Mouse (Mus musculus) retina, embryonic 14.5 days (tissue): ENCODE results near the gene Ano6.

ENCODE experiments used
- DNase-seq: peaks from one replicate; pipeline ENCODE4 v3.0.0-alpha.2; 2015; ENCODE audit warnings: low spot score

Ano6 gene

DNA sequence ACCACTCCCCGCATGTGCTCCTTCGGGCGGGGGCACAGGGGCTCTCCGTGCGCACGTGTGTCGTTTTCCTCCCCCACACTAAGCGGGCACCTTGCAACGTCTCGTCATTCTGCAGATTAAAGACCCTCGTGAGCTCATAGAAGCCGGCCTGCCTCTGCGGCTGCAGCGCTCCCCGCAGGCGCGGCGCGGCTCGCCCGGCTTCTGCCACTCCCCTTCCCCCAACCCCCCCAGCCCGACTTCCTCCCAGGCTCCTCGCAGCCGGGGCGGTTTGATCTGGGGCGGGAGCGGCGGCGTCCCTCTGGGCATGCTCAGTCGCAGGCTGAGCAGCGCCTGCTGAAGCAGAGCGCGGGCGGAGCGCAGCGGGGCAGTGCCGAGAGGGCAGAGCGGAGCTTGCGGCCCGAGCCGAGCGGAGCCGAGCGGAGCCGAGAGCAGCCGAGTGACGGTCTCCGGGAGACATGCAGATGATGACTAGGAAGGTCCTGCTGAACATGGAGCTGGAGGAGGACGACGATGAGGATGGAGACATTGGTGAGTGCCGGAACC lies at the start of gene Ano6:
Gene Ano6, plus strand, starts transcription at position 315 of the 543 bp plus-strand sequence.
- DNase-seq = peak; percentile 89

DNA sequence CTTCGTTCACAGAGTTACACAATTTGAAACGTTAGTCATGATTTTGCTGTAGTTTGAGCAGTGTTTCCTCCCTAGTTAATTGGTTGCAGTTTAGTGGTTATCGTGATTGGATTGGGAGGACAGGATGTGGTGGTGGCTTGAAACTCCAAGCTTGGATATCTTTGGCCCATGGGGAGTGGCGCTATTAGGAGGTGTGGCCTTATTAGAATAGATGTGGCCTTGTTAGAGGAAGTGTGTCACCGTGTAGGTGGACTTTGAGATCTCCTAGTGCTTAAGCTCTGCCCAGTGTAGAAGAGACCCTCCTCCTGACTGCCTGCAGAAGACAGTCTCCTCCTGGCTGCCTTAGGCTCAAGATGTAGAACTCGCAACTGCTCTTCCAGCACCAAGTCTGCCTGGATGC lies 47.7 kb upstream of the Ano6 start:
- DNase-seq = no peak

DNA sequence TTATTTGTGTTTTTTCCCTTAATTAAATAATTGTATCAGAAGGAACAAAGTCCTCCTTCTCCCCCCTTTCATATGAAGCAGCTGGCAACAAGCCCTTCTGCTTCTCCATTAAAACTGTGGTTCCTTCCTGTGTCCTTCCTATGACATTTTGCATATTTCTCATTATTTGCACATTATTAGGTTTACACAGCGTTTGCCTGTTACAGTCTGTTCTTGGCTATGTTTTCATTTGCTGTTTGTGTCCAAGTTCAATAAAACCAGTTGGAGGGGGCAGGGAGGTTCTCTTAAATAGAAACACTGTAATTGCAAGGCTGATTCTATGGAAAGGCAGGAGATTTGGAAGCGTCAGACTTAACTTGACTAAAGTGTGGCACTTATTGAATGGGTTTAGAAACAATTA lies 46.8 kb upstream of the Ano6 start:
- no peak for DNase-seq

- no peak for DNase-seq
These were observed 45.1 kb upstream of the Ano6 start for GRCm38 (mm10) chr15:95745346-95746106.

DNA sequence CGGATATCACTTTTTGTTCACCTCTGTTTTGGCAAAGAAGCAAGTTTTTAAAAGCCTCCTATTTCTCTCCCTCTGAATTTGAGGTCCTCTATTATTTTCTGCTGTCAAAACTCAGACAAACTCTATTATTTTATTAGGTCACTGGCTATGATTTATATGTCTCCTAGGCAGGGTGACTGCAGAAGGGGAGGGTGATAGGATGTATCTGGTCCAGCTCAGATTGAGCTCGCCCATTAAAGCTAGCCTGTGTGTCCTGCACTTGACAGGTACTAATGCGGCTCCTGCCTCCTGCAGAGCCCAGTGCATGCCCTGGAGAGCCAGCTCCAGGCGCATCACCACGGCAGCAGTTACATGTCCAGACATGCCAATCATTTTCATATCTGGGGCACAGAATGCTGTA lies 44.1 kb upstream of the Ano6 start:
- DNase-seq = peak; percentile 43

DNA sequence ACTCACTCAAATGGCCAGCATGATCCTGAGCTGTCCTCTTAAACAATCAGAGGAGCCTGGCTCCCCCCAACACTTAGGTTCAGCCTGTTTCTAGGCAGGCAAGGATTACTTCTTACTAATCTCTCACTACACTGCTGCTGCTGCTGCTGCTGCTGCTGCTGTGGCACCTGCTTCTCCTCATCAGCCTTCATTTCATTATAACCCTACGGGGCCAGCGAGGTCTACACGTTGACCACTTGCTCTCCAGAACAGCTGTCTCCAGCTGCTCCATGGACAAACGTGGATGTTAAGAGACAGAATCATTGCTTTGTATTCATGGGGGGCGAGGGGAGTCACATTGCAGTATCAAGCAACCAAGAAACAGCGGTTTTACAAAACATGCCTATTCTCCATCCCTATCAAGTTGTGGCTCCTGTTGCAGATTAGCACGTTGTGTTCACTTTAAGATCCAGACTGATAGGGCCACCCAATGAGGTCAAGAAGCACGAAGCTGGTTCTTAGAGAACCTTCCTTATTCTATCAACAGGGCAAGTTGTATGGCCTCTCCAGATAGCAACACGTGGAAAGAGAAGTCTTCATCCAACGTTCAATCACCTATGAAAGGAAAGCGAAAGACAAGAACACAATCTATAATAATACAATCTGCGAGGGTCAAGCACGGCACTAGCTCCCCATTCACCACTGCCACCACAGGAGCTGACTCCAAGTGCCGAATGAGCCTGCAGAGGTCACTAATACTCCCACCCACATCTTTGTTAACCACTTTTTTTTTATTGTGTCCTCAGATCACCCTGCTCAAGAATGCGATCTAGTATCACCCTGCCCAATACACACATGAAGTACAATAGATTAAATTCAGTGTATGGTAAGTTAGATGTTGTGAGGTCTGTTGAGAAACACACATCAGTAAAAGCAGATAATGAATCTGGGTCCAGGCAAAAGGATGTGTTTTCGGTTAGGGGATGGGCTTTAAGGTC lies 43.4 kb upstream of the Ano6 start:
- no peak for DNase-seq

DNA sequence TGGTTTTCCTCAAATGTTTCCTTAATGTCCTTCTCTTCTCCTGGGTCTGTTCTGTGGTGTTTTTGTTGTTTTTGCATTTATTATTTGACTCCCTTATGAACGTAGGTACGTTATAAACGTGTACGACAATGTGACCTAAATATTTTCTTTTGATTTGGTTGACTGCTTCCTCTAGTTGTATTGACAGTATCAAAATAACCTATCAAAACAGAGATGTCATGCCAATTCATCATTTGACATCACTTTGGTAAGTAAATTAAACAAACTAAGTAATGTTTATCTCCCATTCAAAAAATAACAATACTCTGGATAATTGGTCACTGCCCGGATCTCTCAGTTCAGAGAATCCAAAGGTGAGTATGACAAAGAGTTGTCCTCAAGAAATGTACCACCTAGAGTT lies 41.4 kb upstream of the Ano6 start:
- no peak for DNase-seq

DNA sequence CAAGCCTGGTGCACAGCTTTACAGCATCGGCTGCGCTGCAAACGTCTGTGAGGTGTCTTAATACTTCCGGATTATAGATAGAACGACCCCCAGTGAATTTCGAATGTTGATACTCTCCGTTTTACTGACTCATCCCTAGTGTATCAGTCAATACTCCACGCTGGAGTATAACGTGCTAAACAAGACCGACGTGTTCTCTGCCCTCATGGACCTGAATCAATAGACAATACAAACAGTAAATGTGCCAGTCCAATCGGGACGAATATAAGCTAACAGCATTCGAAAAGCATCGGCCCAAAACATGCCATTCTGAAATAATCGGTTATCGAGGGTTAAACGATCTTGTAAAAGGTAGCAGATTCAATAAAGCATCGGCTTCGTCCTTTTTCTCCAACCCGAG lies 40.6 kb upstream of the Ano6 start:
- no peak for DNase-seq

GRCm38 (mm10) chr15:95751832-95752676 lies 38.6 kb upstream of the Ano6 start:
- DNase-seq = no peak

DNA sequence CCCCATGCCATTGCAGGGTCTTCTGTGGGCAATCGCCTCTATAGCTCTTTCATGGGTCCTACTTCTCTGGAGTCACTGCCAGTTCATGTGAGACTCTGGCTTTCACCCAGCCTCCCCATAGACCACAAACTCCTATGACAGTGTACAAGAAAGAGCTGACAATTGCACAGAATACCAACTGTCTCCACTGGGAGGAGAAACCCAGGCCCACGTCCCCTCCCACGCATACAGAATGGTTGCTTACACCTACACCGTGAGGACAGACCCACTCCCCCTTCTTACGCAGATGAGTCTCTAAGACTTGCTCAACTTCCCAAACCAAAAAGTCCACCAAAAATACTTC lies 38.0 kb upstream of the Ano6 start:
- DNase-seq = no peak

- no peak for DNase-seq
These were observed 37.6 kb upstream of the Ano6 start for GRCm38 (mm10) chr15:95753031-95753430.

DNA sequence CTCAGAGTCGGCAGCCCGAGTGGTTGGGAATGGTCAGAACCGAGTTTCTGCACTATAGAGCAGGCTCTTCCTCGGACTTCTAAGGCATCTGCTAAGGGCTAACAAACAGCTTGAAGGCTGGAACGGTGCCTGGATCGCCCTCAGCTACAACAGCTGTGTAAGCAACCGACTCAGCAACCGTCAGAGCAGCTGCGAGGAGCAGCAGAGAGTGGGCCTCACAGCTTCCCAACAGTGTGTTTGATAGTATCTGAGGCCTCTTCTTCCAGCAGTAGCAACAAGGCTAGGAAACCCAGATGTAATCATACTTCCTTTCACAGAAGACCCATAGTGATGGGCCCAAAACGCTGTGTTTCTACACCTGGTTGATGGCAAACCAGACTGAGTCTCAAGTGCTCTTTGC lies 33.5 kb upstream of the Ano6 start:
- no peak for DNase-seq

GRCm38 (mm10) chr15:95758069-95758468 lies 32.6 kb upstream of the Ano6 start:
- no peak for DNase-seq

GRCm38 (mm10) chr15:95758696-95759434 lies 31.8 kb upstream of the Ano6 start:
- DNase-seq = no peak

DNA sequence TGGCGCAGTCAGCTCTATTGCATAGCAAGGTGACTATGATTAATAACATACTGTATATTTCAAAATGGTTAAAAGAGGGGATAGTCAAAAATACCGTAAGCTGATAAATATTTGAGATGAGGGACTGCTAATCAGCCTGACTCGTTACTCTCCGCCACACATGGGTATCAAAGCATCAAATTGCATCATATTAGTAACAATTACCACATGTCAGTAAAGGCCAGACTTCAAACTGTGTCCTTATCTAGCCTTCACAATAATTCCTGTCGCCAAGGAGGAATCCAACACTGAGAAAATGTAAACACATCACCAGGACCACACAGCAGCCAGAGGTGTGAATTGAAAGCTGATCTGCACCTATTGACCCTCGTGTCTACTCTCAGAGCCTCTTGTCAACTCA lies 30.8 kb upstream of the Ano6 start:
- no peak for DNase-seq

- no peak for DNase-seq
These were observed 29.2 kb upstream of the Ano6 start for GRCm38 (mm10) chr15:95761420-95761819.

- DNase-seq = peak; percentile 91
These were observed 27.9 kb upstream of the Ano6 start for GRCm38 (mm10) chr15:95762661-95763303.

DNA sequence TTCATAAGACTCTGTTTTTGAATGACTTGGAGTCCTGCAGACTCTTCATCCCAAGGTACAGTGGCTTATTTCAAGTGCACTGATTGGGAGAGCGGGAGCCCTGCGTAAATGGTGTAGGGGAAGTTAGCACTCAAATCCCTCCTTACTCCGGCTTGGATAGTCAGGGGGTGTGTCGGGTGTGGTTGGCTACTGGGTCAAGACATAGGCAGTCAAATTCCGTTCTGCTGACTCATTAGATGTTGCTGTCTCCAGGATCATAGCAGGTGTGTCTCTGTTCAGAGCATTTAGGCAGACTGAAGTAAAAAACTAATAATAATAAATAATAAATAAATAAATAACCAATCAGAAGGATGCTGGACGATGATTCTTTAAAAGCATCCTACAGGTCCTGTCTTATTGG lies 27.2 kb upstream of the Ano6 start:
- DNase-seq = no peak

GRCm38 (mm10) chr15:95765271-95765670 lies 25.4 kb upstream of the Ano6 start:
- DNase-seq = no peak

DNA sequence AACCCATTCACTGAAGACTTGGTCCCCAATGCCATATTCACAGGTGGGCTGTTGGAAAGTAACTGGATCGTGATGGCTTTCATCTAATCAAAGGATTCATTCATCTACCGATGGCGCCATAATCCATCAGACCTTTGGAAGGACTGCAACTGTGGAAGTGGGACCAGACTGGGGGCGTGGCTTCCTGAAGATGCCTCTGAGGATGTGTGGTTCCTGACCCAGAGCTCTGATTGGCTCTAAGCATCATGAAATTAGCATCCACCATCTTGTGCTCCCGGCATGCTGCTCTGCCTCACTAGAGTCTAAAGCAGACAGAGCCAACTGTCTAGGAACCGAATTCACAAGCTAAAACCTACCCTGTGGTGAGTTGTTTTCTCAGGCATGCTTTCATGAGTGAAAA lies 24.7 kb upstream of the Ano6 start:
- DNase-seq = no peak

DNA sequence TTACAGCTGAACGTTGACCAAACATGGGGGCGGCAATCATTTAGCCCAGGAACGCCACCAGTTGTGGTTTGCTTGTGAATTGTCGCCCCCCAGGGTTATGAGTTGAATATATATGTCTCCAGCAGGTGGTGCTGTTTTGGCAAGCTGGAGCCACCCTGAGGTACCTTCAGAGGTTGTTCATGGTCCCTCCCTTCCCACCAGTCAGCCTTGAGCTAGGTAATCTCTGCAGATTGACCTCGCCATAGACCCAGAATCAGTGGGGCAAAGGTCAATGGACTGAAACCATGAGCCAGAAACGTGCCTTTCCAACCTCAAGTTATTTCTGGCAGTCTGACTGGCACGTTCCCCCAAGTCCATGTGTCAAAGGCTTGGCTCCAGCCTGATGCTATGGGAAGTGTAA lies 22.8 kb upstream of the Ano6 start:
- DNase-seq = no peak
